Mouse (Mus musculus) ES-E14 (cell line): Measurements from ENCODE around the gene Hbb-y. TPM values are rescaled to one million over a fixed set of nuclear protein-coding genes. Genes with fewer than 3 reads are reported as not detected.
"Not testable (repeated sequence)": the region's sequence is repeated elsewhere in the genome, so short reads cannot be mapped to it uniquely, and the experiment has no call there.

ENCODE experiments used
- DNase-seq: peaks from one replicate; pipeline ENCODE4 v3.0.0-alpha.2; 2013; ENCODE audit warnings: low read depth, low spot score
- H3K27ac ChIP-seq: 2 replicates; pipeline ENCODE4 v1.5.1; 2012; ENCODE audit warnings: low read depth, mild to moderate bottlenecking, low read length, moderate library complexity, mixed read lengths; ENCODE audit not compliant: poor library complexity, insufficient read depth, severe bottlenecking
- H3K36me3 ChIP-seq: 2 replicates; pipeline ENCODE4 v1.6.1; 2012; ENCODE audit warnings: mild to moderate bottlenecking, low read length, moderate library complexity, mixed read lengths; ENCODE audit not compliant: control insufficient read depth, poor library complexity, insufficient read depth, severe bottlenecking
- H3K4me1 ChIP-seq, 2 experiments: fragments of 150-350 bp in 1 of 2; sonication (generic) in 1 of 2; 2 replicates each; pipeline ENCODE4 v1.6.1; 2012; ENCODE audit warnings: low read length in 2 of 2, mild to moderate bottlenecking in 1 of 2, mixed read lengths in 1 of 2; ENCODE audit not compliant: control insufficient read depth in 2 of 2, insufficient read depth in 2 of 2, poor library complexity in 1 of 2
- H3K4me3 ChIP-seq, 2 experiments: fragments of 150-350 bp in 1 of 2; sonication (generic) in 1 of 2; 2 replicates each; pipeline ENCODE4 v1.5.1; 2012; ENCODE audit warnings: low read length in 2 of 2, low read depth in 1 of 2, mild to moderate bottlenecking in 1 of 2, mixed read lengths in 1 of 2; ENCODE audit not compliant: insufficient read depth in 1 of 2, poor library complexity in 1 of 2, severe bottlenecking in 1 of 2
- H3K9ac ChIP-seq: 2 replicates; pipeline ENCODE4 v1.6.1; 2012; ENCODE audit warnings: low read depth, mild to moderate bottlenecking, low read length, mixed read lengths; ENCODE audit not compliant: poor library complexity, insufficient read depth, severe bottlenecking
- H3K9me3 ChIP-seq: fragments of 150-350 bp; sonication (generic); 2 replicates; pipeline ENCODE4 v1.6.1; 2012; ENCODE audit warnings: low read depth, mild to moderate bottlenecking, low read length; ENCODE audit not compliant: control insufficient read depth, insufficient read depth
- CHD2 ChIP-seq: IDR thresholded peaks from 2 replicates; pipeline ENCODE4 v1.6.1; 2014; ENCODE audit warnings: mild to moderate bottlenecking, low read depth, low read length, inconsistent platforms
- HCFC1 ChIP-seq: IDR thresholded peaks from 2 replicates; pipeline ENCODE4 v1.6.1; 2012; ENCODE audit warnings: low read length, inconsistent platforms, borderline replicate concordance; ENCODE audit not compliant: insufficient read depth
- MAFK ChIP-seq: IDR thresholded peaks from 2 replicates; pipeline ENCODE4 v1.6.1; 2014; ENCODE audit warnings: mild to moderate bottlenecking, low read depth, low read length, inconsistent platforms; ENCODE audit not compliant: insufficient read depth
- ZC3H11A ChIP-seq: IDR thresholded peaks from 2 replicates; pipeline ENCODE4 v1.6.1; 2012; ENCODE audit warnings: low read depth, mild to moderate bottlenecking, inconsistent platforms, low read length, borderline replicate concordance
- ZNF384 ChIP-seq: IDR thresholded peaks from 2 replicates; pipeline ENCODE4 v1.6.1; 2012; ENCODE audit warnings: low read depth, low read length, inconsistent platforms
- in situ Hi-C, 2 experiments: fragments of 600-800 bp; cut with MboI; formaldehyde crosslinking; loops; one replicate each; pipeline ENCODE4 v1.15.1; 2025; ENCODE audit warnings: low sequenced_read_pairs in 2 of 2, inconsistent platforms in 1 of 2; ENCODE audit not compliant: unreplicated experiment in 2 of 2
- total RNA-seq: library from RNA; depleted of rRNA; stranded (reverse); fragments of 300-350 nt; gene quantifications from 2 replicates; pipeline ENCODE4 v1.2.3, GENCODE M21; 2012

Gene Hbb-y
- total RNA-seq, 1 experiment = not detected

DNA sequence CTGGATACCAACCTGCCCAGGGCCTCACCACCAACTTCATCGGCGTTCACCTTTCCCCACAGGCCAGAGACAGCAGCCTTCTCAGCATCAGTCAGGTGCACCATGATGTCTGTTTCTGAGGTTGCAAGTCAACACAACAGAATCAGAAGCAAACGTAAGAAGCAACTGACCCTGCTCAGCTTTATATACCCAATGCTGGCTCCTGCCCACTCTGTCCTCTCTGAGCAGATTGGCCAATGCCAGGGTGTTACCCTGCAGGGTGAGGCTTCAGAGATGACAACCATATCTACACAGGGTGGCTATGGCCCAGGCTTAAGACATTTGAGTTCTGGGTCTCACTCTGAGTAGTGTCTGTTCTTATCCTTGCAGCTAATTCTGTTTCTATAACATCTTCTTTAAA lies 39.2 kb downstream of the Hbb-y start, which contains the start of gene Hbb-bt:
Gene Hbb-bt (minus strand): TSS at position 231 of the 400 bp plus-strand sequence.
- H3K4me3 ChIP-seq = no peak within 1 kb of the TSS
- no peaks in the 10 kb centered on the region for H3K4me1 ChIP-seq
- H3K9ac ChIP-seq = no peak within 1 kb of the TSS
- DNase-seq = no peak
- no peaks in the 10 kb centered on the region for H3K9me3 ChIP-seq
- no peaks in the 10 kb centered on the region for H3K36me3 ChIP-seq
- no peak within 1 kb of the TSS for H3K27ac ChIP-seq
- in situ Hi-C loops = no loop called here
- TF ChIP-seq MAFK = no peak

GRCm38 (mm10) chr7:103813152-103813551 lies 39.9 kb downstream of the Hbb-y start:
- H3K4me1 ChIP-seq, H3K36me3 ChIP-seq, H3K9ac ChIP-seq, DNase-seq, H3K27ac ChIP-seq, in situ Hi-C loops, H3K9me3 ChIP-seq, H3K4me3 ChIP-seq: not testable (repeated sequence)

DNA sequence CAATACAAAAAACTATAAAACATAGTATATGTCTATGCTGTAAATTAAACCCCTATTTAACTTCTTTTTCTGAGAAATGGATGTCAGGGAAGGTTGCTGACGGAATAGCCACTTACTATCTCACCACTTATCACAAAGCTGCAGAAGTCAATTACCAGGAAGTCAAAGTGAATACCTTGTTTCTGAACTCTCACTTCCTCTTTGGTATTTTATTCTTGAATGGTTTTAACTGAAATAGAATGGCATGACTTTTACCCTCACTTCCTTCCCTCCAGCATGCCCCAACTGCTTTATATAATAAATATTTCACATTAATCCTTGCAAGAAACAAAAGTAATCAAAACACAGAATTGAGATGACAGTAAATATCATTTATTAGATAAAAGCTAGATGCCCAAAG lies 40.8 kb downstream of the Hbb-y start:
- Histone ChIP-seq H3K9ac (no peak overlapping the region), H3K4me1 (no peaks in the 10 kb centered on the region), H3K27ac (no peak overlapping the region), H3K4me3 (no peak overlapping the region), H3K9me3 (no peaks in the 10 kb centered on the region), H3K36me3 (no peaks in the 10 kb centered on the region)
- DNase-seq = no peak
- in situ Hi-C loops = no loop called here
- TF ChIP-seq ZNF384 = no peak

DNA sequence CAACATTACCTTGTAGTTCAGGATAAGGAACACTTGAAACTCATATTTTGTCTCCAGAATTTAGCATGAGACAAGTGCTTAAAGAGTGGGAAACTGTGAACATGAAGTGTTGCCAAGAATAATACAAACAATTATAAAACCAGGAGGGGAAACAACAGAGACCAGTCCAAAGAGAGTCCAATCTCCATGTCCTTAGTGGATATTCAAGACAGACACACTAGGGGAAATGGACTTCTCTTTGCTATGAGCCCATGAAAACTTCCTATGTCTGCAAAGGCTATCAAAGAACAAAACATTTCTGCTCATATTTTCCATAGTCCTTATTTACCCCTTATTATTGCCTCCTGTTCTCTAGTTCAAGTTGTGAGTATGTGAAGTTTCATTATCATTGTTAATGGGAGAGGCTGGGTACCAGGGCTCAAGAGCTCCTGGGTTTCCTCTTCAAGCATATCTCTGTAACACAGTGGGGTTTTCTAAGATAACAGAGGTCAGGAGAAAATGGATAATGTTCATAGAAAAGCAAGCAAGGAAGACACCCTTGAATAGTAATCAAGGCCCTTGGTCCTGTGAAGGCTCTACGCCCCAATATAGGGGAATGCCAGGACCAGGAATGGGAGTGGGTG lies 41.7 kb downstream of the Hbb-y start:
- Histone ChIP-seq H3K4me1 (no peaks in the 10 kb centered on the region), H3K9ac (no peak overlapping the region), H3K9me3 (no peaks in the 10 kb centered on the region), H3K36me3 (no peaks in the 10 kb centered on the region), H3K4me3 (no peak overlapping the region), H3K27ac (no peak overlapping the region)
- no peak for DNase-seq
- in situ Hi-C loops = no loop called here
- TF ChIP-seq CHD2 (no peak), ZC3H11A (no peak), HCFC1 (no peak), MAFK (no peak), ZNF384 (no peak)

- TF ChIP-seq MAFK (no peak), HCFC1 (no peak), CHD2 (no peak), ZNF384 (no peak), ZC3H11A (no peak)
- DNase-seq = no peak
- in situ Hi-C loops = no loop called here
- no peak overlapping the region for H3K4me3 ChIP-seq
- no peak overlapping the region for H3K9ac ChIP-seq
- no peaks in the 10 kb centered on the region for H3K4me1 ChIP-seq
- H3K36me3 ChIP-seq = no peaks in the 10 kb centered on the region
- H3K27ac ChIP-seq = no peak overlapping the region
- H3K9me3 ChIP-seq = no peaks in the 10 kb centered on the region
These were observed 42.3 kb downstream of the Hbb-y start for GRCm38 (mm10) chr7:103810746-103811145.
